Mouse (Mus musculus) liver, embryonic 11.5 days (tissue): ENCODE results near the gene Flot2. TPM values are rescaled to one million over a fixed set of nuclear protein-coding genes. Genes with fewer than 3 reads are reported as not detected.
A peak's percentile ranks its signal among the peaks of the same experiment; 100 is the strongest.

ENCODE experiments used
- ATAC-seq: fragments of 200-750 bp; cut with Nextera tagmentation; replicated peaks from 2 replicates; pipeline ENCODE4 v1.8.0; 2017; ENCODE audit warnings: moderate number of reproducible peaks, mild to moderate bottlenecking, moderate TSS enrichment, moderate library complexity; ENCODE audit not compliant: low FRiP score
- DNase-seq: peaks from one replicate; pipeline ENCODE4 v3.0.0-alpha.2; 2017; ENCODE audit warnings: low spot score
- H3K27ac ChIP-seq: fragments of 300-500 bp; sonication (generic); 2 replicates; pipeline ENCODE4 v1.5.1; 2014; ENCODE audit warnings: mild to moderate bottlenecking, low read depth, low read length, control low read depth
- H3K27me3 ChIP-seq: fragments of 300-500 bp; sonication (generic); replicated peaks from 2 replicates; pipeline ENCODE4 v1.6.1; 2014; ENCODE audit warnings: low read length, mixed read lengths; ENCODE audit not compliant: control insufficient read depth, insufficient read depth
- H3K36me3 ChIP-seq: fragments of 300-500 bp; sonication (generic); 2 replicates; pipeline ENCODE4 v1.6.1; 2014; ENCODE audit warnings: mild to moderate bottlenecking, low read length, moderate library complexity, mixed read lengths; ENCODE audit not compliant: control insufficient read depth, insufficient read depth
- H3K4me1 ChIP-seq: fragments of 300-500 bp; sonication (generic); replicated peaks from 2 replicates; pipeline ENCODE4 v1.6.1; 2014; ENCODE audit warnings: low read length, mixed read lengths; ENCODE audit not compliant: control insufficient read depth, insufficient read depth
- H3K4me2 ChIP-seq: fragments of 300-500 bp; sonication (generic); 2 replicates; pipeline ENCODE4 v1.6.1; 2014; ENCODE audit warnings: mild to moderate bottlenecking, control low read depth, moderate library complexity
- H3K4me3 ChIP-seq: fragments of 300-500 bp; sonication (generic); 2 replicates; pipeline ENCODE4 v1.5.1; 2014; ENCODE audit warnings: low read depth, low read length, control low read depth
- H3K9ac ChIP-seq: fragments of 300-500 bp; sonication (generic); 2 replicates; pipeline ENCODE4 v1.6.1; 2014; ENCODE audit warnings: low read depth, low read length, control low read depth
- H3K9me3 ChIP-seq: fragments of 300-500 bp; sonication (generic); 2 replicates; pipeline ENCODE4 v1.6.1; 2016; ENCODE audit warnings: low read length, inconsistent platforms, mixed read lengths; ENCODE audit not compliant: control insufficient read depth
- WGBS: fragments of 180-500 bp; shearing (Covaris S2); extraction: QIAGEN DNeasy Blood & Tissue Kit; methylation state at CpG from one replicate; pipeline ENCODE4 v1.1.7; 2014; 5-methylcytosine and 5-hydroxymethylcytosine counted together
- polyA plus RNA-seq: library from polyadenylated mRNA; unstranded; fragments of >200 nt; fragmentation: Nextera tagmentation; extraction: Ambion mirVana; gene quantifications from 2 replicates; pipeline ENCODE4 v1.2.1, GENCODE M21; 2014

Flot2 gene
- polyA plus RNA-seq = 44.8 TPM in 2 replicates

DNA sequence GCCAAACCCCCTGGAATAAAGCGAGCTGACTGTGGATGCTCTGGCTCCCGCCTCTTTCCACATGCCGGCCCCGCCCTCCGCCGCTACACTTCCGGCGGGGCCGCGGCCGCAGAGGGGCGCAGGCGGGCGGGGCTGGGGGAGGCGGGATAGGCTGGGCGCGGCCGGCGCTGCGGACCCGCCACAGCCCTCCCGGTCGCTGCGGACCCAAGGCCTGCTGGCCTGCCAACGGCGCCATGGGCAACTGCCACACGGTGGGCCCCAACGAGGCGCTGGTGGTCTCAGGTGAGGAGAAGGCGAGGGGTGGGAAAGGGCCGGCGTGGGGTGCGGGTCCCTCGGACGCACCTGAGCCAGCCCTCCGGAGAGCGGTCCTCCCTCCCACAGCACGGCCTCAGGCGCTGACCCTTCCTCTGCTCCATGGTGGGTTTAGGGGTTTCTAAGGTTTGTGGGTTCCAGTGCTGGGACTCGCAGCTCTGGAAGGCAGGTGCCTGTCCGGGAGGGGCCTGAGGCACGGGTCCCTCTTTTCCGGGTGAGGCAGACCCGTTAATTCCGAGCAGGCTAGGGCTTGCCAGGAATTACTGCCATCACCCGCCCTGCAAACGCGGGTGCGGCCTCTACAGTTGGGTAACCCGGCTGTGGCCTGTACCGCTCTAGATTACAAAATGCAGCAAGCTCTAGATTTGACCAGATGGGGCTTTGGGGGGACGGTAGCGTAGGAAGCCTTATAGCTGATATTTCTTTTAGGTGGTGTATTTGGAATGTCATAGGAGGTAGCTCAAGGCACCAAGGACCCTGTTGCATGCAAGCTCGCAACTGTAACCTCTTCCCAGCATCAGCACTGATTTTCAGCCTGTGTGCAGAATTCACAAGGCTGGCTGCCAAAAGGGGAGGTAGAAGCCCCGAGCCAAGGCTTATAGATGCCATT is at the start of gene Flot2:
Gene Flot2, plus strand, starts transcription at position 101 of the 922 bp plus-strand sequence.
- H3K27me3 ChIP-seq = no peaks in the 10 kb centered on the region
- peaks cover 10% of the 10 kb centered on the region; the same call in 1 of the 2 replicates for H3K36me3 ChIP-seq
- peak within 1 kb of the TSS; percentile 93 for H3K4me2 ChIP-seq
- WGBS = 3% methylated on average over 55 of the region's 55 CpGs
- ATAC-seq (peak; percentile 82), DNase-seq (peak; percentile 76)
- peak within 1 kb of the TSS; percentile 82 for H3K27ac ChIP-seq
- peaks cover 23% of the 10 kb centered on the region for H3K4me1 ChIP-seq
- peak within 1 kb of the TSS; percentile 82 for H3K9ac ChIP-seq
- peak within 1 kb of the TSS; percentile 80 for H3K4me3 ChIP-seq
- no peaks in the 10 kb centered on the region for H3K9me3 ChIP-seq

DNA sequence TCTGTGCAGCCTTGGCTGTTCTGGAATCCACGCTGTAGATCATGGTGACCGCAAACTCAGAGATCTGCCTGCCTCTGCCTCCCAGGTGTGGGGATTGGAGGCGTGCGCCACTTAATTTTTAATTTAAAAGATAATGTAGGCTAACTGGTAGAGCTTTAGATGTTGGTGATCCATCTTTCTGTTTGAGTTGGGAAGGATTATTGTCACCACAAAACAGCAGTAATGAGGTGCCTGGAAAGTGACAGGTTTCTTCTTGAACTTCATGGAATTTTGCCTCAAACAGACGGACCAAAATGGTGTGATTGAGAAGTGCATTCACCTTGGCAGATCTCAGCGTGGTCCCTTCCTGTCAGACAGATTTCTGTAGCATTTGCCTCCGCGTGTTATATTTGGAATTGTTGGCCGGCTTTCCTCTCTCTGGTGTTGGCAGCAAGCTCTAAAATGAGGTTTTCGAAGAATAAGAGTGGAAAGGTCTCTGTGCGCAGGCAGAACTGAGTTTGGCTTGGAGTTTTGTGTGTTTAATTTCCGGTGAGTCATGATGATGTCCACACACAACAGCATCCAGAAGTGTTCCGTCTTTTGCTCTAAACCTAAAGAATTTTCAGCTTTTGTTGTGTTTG is 48.5 kb upstream of the Flot2 start:
- Histone ChIP-seq H3K27me3 (no peaks in the 10 kb centered on the region), H3K4me1 (peaks cover 9% of the 10 kb centered on the region), H3K27ac (no peak overlapping the region), H3K36me3 (peaks cover 29% of the 10 kb centered on the region), H3K9me3 (no peaks in the 10 kb centered on the region), H3K9ac (no peak overlapping the region), H3K4me3 (no peak overlapping the region), H3K4me2 (no peak overlapping the region)
- no peak for ATAC-seq
- DNase-seq = no peak
- 92% methylated on average over 13 of the region's 13 CpGs for WGBS

DNA sequence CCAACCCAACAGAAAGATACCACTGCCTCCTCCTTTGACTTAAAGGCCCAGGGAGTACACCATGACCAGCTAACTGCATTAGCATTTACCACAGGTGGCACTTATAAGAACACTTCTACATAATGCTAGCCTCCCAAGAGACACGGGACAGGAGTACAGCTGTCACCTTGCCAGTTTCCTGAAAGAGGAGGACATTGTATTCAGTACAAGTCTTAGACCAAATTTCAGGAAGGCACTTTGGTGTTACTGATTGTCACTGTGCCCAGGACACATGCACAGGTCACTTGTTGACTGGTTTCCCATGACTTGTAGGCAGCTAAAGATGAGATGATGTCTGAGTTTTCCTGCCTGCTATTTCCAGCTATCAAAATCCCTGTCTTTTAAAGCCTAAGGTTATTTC is 42.2 kb upstream of the Flot2 start:
- H3K4me1 ChIP-seq = no peaks in the 10 kb centered on the region
- peaks cover 14% of the 10 kb centered on the region for H3K36me3 ChIP-seq
- no peak overlapping the region for H3K27ac ChIP-seq
- no peak for ATAC-seq
- H3K4me3 ChIP-seq = no peak overlapping the region
- H3K4me2 ChIP-seq = no peak overlapping the region
- no peak for DNase-seq
- no peaks in the 10 kb centered on the region for H3K9me3 ChIP-seq
- no peak overlapping the region for H3K9ac ChIP-seq
- WGBS = 79% methylated on average over 1 of the region's 1 CpGs
- no peaks in the 10 kb centered on the region for H3K27me3 ChIP-seq

DNA sequence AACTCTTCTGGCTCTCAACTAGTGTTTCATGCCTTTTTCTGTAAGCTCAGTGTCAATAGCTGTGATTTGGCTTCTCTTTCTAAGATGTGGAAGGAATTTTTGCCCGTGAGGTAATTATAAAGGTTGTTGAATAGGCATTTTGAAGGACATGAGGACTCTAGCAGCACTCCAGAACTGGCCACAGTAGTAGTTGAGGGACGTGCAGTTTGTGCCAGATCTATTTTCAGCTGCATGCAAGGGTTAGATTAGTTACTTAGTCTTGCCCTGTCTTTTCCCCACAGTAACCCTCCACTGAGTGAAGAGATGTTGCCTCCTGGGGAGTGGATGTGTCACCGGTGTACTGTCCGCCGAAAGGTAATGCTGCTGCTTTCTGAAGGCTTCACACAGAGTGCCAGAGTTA is 31.3 kb upstream of the Flot2 start:
- Histone ChIP-seq H3K4me2 (no peak overlapping the region), H3K9ac (no peak overlapping the region), H3K4me1 (peaks cover 3% of the 10 kb centered on the region; the same call in 1 of the 2 replicates), H3K27ac (no peak overlapping the region), H3K9me3 (no peaks in the 10 kb centered on the region), H3K27me3 (no peaks in the 10 kb centered on the region), H3K36me3 (peaks cover 40% of the 10 kb centered on the region), H3K4me3 (no peak overlapping the region)
- no peak for DNase-seq
- no peak for ATAC-seq
- whole genome bisulfite sequencing = 92% methylated on average over 5 of the region's 5 CpGs

DNA sequence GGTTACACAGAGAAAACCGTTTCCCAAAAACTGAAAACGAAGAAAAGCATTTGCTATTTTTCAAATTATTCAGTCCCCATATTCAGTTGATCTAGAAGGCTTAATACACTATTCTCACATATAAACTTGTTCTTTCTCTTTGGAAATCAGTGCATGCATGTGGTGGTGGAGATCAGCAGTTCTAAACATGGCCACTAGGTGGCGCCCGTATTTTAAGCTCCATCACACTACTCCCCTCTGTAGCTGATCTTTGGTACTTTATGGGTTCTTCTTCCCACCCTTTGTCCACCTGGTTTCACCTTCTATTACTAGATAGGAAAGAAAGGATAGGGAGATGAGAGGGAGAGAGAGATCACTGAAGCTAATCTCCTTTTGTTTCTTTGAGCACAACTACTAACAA is 18.1 kb upstream of the Flot2 start:
- ATAC-seq = peak; percentile 61; the same call in 1 of the 2 replicates
- peak; percentile 55 for DNase-seq
- 14% methylated on average over 4 of the region's 4 CpGs for WGBS
- Histone ChIP-seq H3K36me3 (peaks cover 72% of the 10 kb centered on the region), H3K9ac (no peak overlapping the region), H3K4me2 (no peak overlapping the region), H3K27me3 (no peaks in the 10 kb centered on the region), H3K27ac (no peak overlapping the region), H3K4me3 (no peak overlapping the region), H3K9me3 (no peaks in the 10 kb centered on the region), H3K4me1 (no peaks in the 10 kb centered on the region; the same call in 1 of the 2 replicates)

DNA sequence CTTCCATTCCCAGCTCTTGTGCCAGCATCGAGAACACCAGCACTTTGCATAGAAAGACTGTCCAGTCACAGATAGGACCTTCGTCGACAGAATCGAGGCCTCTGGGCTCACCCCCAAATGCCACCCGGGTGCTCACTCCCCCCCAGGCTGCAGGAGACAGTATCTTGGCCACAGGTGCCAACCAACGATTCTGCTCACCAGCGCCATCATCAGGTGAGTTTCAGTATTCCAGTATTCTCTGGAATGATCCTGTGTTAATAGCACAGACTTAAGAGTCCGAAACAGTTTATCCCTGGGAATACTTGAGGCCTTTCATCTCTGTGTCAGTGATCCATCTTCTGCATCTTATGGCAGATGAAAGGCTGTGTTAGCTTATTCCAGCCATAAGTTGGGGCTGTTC is 14.1 kb upstream of the Flot2 start:
- no peaks in the 10 kb centered on the region; the same call in 1 of the 2 replicates for H3K4me1 ChIP-seq
- WGBS = 79% methylated on average over 8 of the region's 8 CpGs

DNA sequence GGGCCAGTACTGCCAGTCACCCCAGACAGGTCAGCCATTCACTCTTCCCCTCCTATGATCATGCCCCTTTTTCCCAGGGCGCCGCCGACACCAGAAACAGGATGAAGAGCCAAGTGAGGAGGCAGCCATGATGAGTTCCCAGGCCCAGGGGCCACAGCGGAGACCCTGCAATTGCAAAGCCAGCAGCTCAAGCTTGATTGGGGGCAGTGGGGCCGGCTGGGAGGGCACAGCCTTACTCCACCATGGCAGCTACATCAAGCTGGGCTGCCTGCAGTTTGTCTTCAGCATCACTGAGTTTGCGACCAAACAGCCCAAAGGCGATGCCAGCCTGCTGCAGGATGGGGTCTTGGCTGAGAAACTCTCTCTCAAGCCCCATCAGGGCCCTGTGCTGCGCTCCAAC is 8.5 kb upstream of the Flot2 start:
- Histone ChIP-seq H3K27ac (no peak overlapping the region), H3K36me3 (peaks cover 41% of the 10 kb centered on the region), H3K9me3 (no peaks in the 10 kb centered on the region), H3K27me3 (no peaks in the 10 kb centered on the region), H3K9ac (no peak overlapping the region), H3K4me2 (no peak overlapping the region), H3K4me3 (no peak overlapping the region), H3K4me1 (peaks cover 35% of the 10 kb centered on the region)
- DNase-seq (no peak), ATAC-seq (no peak)
- WGBS = 86% methylated on average over 8 of the region's 8 CpGs

More for the DNA sequence above, 14.1 kb upstream of the Flot2 start:
- no peaks in the 10 kb centered on the region for H3K9me3 ChIP-seq
- no peak for DNase-seq
- no peak overlapping the region for H3K27ac ChIP-seq
- H3K4me2 ChIP-seq = no peak overlapping the region
- no peak overlapping the region for H3K9ac ChIP-seq
- H3K36me3 ChIP-seq = peaks cover 65% of the 10 kb centered on the region
- H3K4me3 ChIP-seq = no peak overlapping the region
- no peak for ATAC-seq
- H3K27me3 ChIP-seq = no peaks in the 10 kb centered on the region

DNA sequence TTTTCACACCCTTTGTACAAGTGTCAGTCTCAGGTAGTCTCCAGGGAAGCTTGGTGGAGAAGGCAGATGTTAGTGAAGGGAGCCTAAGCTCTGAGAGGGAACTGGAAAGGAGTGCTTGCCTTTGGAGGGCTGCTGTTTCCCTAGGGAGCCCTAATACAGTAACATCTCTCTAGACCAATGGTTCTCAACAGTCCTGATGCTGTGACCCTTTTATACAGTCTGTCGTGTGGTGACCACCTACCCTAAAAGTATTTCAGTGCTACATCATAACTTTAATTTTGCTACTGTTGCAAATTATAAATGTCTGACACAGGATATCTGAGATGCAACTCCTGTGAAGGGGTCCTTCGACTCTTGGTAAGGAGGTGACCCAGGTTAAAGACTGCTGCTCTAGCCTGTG is 7.1 kb upstream of the Flot2 start:
- peaks cover 35% of the 10 kb centered on the region for H3K4me1 ChIP-seq
- no peaks in the 10 kb centered on the region for H3K9me3 ChIP-seq
- DNase-seq (no peak), ATAC-seq (no peak)
- H3K27ac ChIP-seq = no peak overlapping the region
- peaks cover 35% of the 10 kb centered on the region for H3K36me3 ChIP-seq
- 77% methylated on average over 2 of the region's 2 CpGs for WGBS
- no peaks in the 10 kb centered on the region for H3K27me3 ChIP-seq
- H3K9ac ChIP-seq = no peak overlapping the region
- no peak overlapping the region; the same call in 1 of the 2 replicates for H3K4me2 ChIP-seq
- H3K4me3 ChIP-seq = no peak overlapping the region
